Mouse (Mus musculus): Measurements from ENCODE around the gene Mettl1. TPM values are rescaled to one million over a fixed set of nuclear protein-coding genes. Genes with fewer than 3 reads are reported as not detected.

Mettl1 gene
- polyA plus RNA-seq, 1 experiment, result 3.1 TPM

- Histone ChIP-seq H3K27ac (ENCODE audit: insufficient read depth, low read depth, low read length) (no peak overlapping the region), H3K4me3 (ENCODE audit: insufficient read depth, low read length) (no peak overlapping the region), H3K4me1 (ENCODE audit: control insufficient read depth, insufficient read depth, low read length) (no peaks in the 10 kb centered on the region)
- TF ChIP-seq POLR2A (IDR thresholded peaks at IDR 0.05; ENCODE audit: borderline replicate concordance, low read depth, low read length) (no peak), CTCF (IDR thresholded peaks at IDR 0.05; ENCODE audit: low read depth, low read length) (no peak)
These were observed 39.9 kb downstream of the Mettl1 start for GRCm38 (mm10) chr10:127080901-127081780.

DNA sequence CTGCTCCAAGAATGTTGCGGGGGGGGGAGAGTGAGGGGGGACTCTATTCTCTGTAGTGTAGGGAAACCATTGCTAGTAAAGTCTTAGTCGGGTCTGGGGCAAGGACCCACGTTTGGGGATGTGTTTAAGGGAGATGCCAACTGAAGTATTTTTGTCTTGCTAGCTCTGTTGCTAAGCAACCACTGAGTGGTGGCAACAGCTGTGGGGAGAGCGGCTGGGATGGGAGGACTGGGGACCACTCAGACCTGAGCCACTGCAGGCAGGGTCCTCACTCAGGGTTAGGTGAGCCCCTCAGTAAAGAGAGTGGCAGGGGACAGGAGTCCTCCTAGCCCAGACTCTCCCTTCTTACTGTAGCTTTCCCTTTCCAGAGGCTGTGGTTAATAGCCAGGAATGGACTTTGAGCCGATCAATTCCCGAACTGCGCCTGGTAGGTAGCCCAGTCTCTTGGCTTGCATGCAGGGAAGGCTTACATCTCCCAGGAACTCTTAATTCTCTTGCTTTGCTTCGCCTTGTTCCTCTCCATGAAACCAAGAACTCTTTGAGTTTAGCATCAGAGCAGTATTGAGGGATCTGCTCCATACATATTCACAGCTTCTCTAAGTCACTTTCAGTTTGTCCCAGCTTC lies 40.9 kb downstream of the Mettl1 start:
- H3K4me3 ChIP-seq (ENCODE audit: insufficient read depth, low read length), result no peak overlapping the region
- no peak for TF ChIP-seq POLR2A (IDR thresholded peaks at IDR 0.05; ENCODE audit: borderline replicate concordance, low read depth, low read length)
- no peaks in the 10 kb centered on the region for H3K4me1 ChIP-seq (ENCODE audit: control insufficient read depth, insufficient read depth, low read length)
- no peak overlapping the region for H3K27ac ChIP-seq (ENCODE audit: insufficient read depth, low read depth, low read length)

GRCm38 (mm10) chr10:127083292-127083914 lies 42.2 kb downstream of the Mettl1 start:
- no peak for TF ChIP-seq CTCF (IDR thresholded peaks at IDR 0.05; ENCODE audit: low read depth, low read length)
- TF ChIP-seq POLR2A (IDR thresholded peaks at IDR 0.05; ENCODE audit: borderline replicate concordance, low read depth, low read length), result no peak
- H3K4me3 ChIP-seq (ENCODE audit: insufficient read depth, low read length), result no peak overlapping the region
- H3K27ac ChIP-seq (ENCODE audit: insufficient read depth, low read depth, low read length), result no peak overlapping the region

DNA sequence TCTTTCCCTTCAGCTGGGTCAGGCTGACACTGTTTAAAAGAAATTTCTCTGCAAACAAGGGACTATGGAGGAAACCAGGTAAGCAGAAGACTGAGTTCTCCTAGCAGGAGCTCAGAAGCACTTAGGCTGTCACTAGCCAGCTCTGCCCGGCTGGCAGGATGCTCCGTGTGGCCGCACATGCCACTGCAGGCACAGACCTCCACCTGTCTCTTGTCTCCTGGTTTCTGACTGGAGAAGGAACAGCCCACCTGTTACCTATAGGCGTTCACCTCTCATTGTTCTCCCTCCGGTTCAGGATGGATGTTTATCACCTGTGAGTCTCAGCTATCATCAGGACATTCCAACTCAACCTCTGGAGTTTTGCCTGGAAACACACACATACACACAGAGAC lies 42.7 kb downstream of the Mettl1 start:
- H3K27ac ChIP-seq (ENCODE audit: insufficient read depth, low read depth, low read length), result no peak overlapping the region
- no peaks in the 10 kb centered on the region for H3K4me1 ChIP-seq (ENCODE audit: control insufficient read depth, insufficient read depth, low read length)
- TF ChIP-seq CTCF (IDR thresholded peaks at IDR 0.05; ENCODE audit: low read depth, low read length) (no peak), POLR2A (IDR thresholded peaks at IDR 0.05; ENCODE audit: borderline replicate concordance, low read depth, low read length) (no peak)
- no peak overlapping the region for H3K4me3 ChIP-seq (ENCODE audit: insufficient read depth, low read length)

More at GRCm38 (mm10) chr10:127083292-127083914, 42.2 kb downstream of the Mettl1 start:
- H3K4me1 ChIP-seq (ENCODE audit: control insufficient read depth, insufficient read depth, low read length), result no peaks in the 10 kb centered on the region

GRCm38 (mm10) chr10:127085052-127085451 lies 43.8 kb downstream of the Mettl1 start:
- Histone ChIP-seq H3K27ac (ENCODE audit: insufficient read depth, low read depth, low read length) (no peak overlapping the region), H3K4me1 (ENCODE audit: control insufficient read depth, insufficient read depth, low read length) (no peaks in the 10 kb centered on the region), H3K4me3 (ENCODE audit: insufficient read depth, low read length) (no peak overlapping the region)
- TF ChIP-seq CTCF (IDR thresholded peaks at IDR 0.05; ENCODE audit: low read depth, low read length), result no peak
- TF ChIP-seq POLR2A (IDR thresholded peaks at IDR 0.05; ENCODE audit: borderline replicate concordance, low read depth, low read length), result no peak

GRCm38 (mm10) chr10:127085633-127086032 lies 44.4 kb downstream of the Mettl1 start:
- no peaks in the 10 kb centered on the region for H3K4me1 ChIP-seq (ENCODE audit: control insufficient read depth, insufficient read depth, low read length)
- no peak overlapping the region for H3K4me3 ChIP-seq (ENCODE audit: insufficient read depth, low read length)
- H3K27ac ChIP-seq (ENCODE audit: insufficient read depth, low read depth, low read length), result no peak overlapping the region
- TF ChIP-seq CTCF (IDR thresholded peaks at IDR 0.05; ENCODE audit: low read depth, low read length), result no peak
- TF ChIP-seq POLR2A (IDR thresholded peaks at IDR 0.05; ENCODE audit: borderline replicate concordance, low read depth, low read length), result no peak

GRCm38 (mm10) chr10:127090560-127091411 lies 49.6 kb downstream of the Mettl1 start:
- no peak overlapping the region for H3K4me3 ChIP-seq (ENCODE audit: insufficient read depth, low read length)
- H3K27ac ChIP-seq (ENCODE audit: insufficient read depth, low read depth, low read length), result no peak overlapping the region
- TF ChIP-seq CTCF (IDR thresholded peaks at IDR 0.05; ENCODE audit: low read depth, low read length) (no peak), POLR2A (IDR thresholded peaks at IDR 0.05; ENCODE audit: borderline replicate concordance, low read depth, low read length) (no peak)
- H3K4me1 ChIP-seq (ENCODE audit: control insufficient read depth, insufficient read depth, low read length), result no peaks in the 10 kb centered on the region

DNA sequence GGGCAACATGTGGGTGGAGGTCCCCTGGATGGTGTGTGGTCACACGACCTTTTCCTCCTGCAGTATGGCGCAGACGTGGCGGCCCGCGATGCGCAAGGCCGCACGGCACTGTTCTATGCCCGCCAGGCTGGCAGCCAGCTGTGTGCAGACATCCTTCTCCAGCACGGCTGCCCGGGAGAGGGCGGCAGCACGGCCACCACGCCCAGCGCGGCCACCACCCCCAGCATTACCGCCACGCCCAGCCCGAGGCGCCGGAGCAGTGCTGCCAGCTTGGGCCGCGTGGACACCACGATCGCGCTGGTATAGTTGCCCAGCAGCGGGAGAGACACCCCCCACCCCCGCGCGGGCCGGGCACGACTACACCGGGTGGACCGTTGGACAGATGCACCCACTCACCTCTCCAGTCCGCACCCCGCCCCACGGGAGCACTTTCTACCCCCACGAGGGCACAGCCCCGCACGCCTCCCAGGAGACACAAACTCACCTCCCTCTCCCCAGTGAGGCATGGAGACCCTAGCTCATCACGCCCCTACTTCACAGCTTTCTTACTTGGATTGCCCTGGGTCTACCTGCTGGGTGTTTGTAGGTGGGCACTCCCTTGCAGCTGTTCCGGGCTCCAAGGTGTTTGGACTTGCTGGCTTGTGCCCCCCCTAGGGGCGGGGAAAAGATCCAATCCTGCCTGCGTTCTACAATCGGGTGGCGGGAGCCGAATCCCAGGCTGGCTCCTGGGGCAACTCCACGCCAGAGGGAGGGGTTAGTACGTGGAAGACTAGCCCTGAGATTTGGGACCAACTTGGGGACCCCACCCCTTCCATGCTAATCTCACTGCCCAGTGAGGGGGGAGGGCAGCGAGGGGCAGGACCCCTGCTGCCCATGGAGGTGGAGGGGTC lies 50.5 kb downstream of the Mettl1 start:
- Histone ChIP-seq H3K4me3 (ENCODE audit: insufficient read depth, low read length) (no peak overlapping the region), H3K27ac (ENCODE audit: insufficient read depth, low read depth, low read length) (no peak overlapping the region), H3K4me1 (ENCODE audit: control insufficient read depth, insufficient read depth, low read length) (no peaks in the 10 kb centered on the region)
- no peak for TF ChIP-seq CTCF (IDR thresholded peaks at IDR 0.05; ENCODE audit: low read depth, low read length)
- TF ChIP-seq POLR2A (IDR thresholded peaks at IDR 0.05; ENCODE audit: borderline replicate concordance, low read depth, low read length), result no peak
